Mouse (Mus musculus) hindbrain, embryonic 10.5 days (tissue): ENCODE data around the gene Anxa9. TPM values are rescaled to one million over a fixed set of nuclear protein-coding genes. Genes with fewer than 3 reads are reported as not detected.
"Not testable (repeated sequence)": the region's sequence is repeated elsewhere in the genome, so short reads cannot be mapped to it uniquely, and the experiment has no call there.

ENCODE experiments used
- DNase-seq: peaks from one replicate; pipeline ENCODE4 v3.0.0-alpha.2; 2017; ENCODE audit warnings: low spot score
- H3K27ac ChIP-seq: fragments of 300-500 bp; sonication (generic); 2 replicates; pipeline ENCODE4 v1.5.1; 2016; ENCODE audit warnings: mild to moderate bottlenecking, moderate library complexity
- H3K27me3 ChIP-seq: fragments of 300-500 bp; sonication (generic); 2 replicates; pipeline ENCODE4 v1.6.1; 2016; ENCODE audit warnings: mild to moderate bottlenecking; ENCODE audit not compliant: poor library complexity, insufficient read depth, severe bottlenecking
- H3K36me3 ChIP-seq: fragments of 300-500 bp; sonication (generic); 2 replicates; pipeline ENCODE4 v1.6.1; 2016; ENCODE audit warnings: mild to moderate bottlenecking, moderate library complexity
- H3K4me1 ChIP-seq: fragments of 300-500 bp; sonication (generic); replicated peaks from 2 replicates; pipeline ENCODE4 v1.6.1; 2016; ENCODE audit warnings: mild to moderate bottlenecking
- H3K4me3 ChIP-seq: fragments of 300-500 bp; sonication (generic); 2 replicates; pipeline ENCODE4 v1.5.1; 2016; ENCODE audit warnings: mild to moderate bottlenecking, moderate library complexity
- H3K9me3 ChIP-seq: fragments of 300-500 bp; sonication (generic); 2 replicates; pipeline ENCODE4 v1.6.1; 2016; ENCODE audit warnings: mild to moderate bottlenecking, moderate library complexity
- WGBS: fragments of 180-500 bp; shearing (Covaris S2); methylation state at CpG from one replicate; pipeline ENCODE4 v1.1.7; 2016; 5-methylcytosine and 5-hydroxymethylcytosine counted together
- polyA plus RNA-seq: library from polyadenylated mRNA; unstranded; fragments of >200 nt; fragmentation: Nextera tagmentation; extraction: Ambion mirVana; gene quantifications from 2 replicates; pipeline ENCODE4 v1.2.1, GENCODE M21; 2016

The Anxa9 gene
- polyA plus RNA-seq: 2.0 and 2.1 TPM in 2 replicates

DNA sequence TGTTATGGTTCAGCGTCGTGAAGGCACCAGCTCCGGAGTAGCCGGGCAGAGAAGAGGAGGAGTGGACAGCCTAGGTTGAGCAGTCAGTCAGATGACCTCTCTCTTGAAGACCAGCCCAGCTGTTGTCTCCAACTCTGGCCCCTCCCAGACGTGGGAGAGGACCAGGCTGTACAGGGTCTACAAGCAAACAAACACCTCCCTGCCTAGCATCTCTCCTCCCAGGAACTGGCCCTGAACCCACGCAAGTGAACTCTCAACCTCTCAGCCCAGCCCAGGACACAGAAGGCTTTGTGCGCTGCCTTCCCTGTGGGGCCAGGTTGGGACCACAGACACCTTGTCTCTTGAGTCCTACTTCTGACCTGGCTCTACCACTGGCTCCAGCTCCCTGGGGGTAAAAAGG is at the start of gene Anxa9:
Anxa9 (minus strand) TSS at position 77 of the 400 bp plus-strand sequence.
- 66% methylated on average over 7 of the region's 7 CpGs for WGBS
- no peak within 1 kb of the TSS; the same call in 1 of the 2 replicates for H3K27ac ChIP-seq
- DNase-seq: no peak
- H3K27me3 ChIP-seq: no peaks in the 10 kb centered on the region
- H3K9me3 ChIP-seq: no peaks in the 10 kb centered on the region
- no peak within 1 kb of the TSS for H3K4me3 ChIP-seq
- H3K4me1 ChIP-seq: peaks cover 4% of the 10 kb centered on the region
- peaks cover 6% of the 10 kb centered on the region for H3K36me3 ChIP-seq

DNA sequence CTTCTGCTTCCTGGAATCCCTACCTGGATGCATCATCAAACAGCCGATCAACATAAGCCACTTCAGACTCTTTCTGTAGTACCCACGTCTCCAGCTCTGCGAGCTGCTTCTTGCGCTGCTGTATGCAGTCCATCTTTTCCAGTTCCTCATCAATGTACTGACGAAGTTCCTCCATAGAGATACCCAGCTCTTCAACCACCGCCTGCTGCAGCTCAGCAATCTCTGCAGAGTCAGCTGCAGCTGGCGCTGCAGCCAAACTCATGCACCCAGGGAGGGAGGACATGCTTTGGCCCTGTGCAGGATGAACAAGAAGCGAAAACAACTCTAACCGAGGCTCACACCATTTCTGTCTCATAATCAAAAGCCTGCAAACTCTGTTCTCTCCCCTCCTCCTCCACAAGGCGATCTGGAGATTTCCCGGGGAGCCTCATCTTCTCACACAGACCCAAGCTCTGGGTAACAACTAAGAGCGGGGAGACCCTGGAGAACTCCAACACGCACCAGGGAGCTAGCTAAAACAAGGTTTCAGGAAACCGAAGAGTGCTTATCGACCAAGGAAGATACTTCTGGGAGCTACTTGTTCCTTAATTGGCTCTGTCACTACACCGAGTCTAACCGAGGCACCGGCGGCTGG is 49.1 kb upstream of the Anxa9 start:
- not testable (repeated sequence) for H3K27ac ChIP-seq, H3K27me3 ChIP-seq, H3K4me1 ChIP-seq, DNase-seq, H3K9me3 ChIP-seq
- WGBS: 33% methylated on average over 13 of the region's 19 CpGs
- H3K36me3 ChIP-seq: peaks cover 35% of the 10 kb centered on the region
- peak overlapping the region; percentile 64 for H3K4me3 ChIP-seq

DNA sequence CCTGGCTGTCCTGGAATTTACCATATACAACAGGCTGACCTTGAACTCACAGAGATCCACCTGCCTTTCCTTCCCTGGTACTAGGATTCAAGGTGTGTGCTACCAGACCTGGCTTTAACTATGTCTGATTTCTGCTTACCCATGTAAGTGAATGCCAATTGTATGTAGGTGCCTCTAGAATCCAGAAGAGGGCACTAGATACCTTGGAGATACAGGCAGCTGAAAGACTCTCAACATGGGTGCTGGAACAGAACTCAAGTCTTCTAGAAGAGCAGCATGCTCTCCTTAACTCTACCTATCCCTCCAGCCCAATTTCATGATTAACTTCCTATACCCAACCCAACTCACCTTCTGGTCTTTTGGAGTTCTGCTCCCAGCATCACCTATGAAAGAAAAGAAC is 42.5 kb upstream of the Anxa9 start:
- H3K36me3 ChIP-seq: peaks cover 96% of the 10 kb centered on the region
- no peaks in the 10 kb centered on the region for H3K4me1 ChIP-seq
- DNase-seq: no peak
- H3K27ac ChIP-seq: no peak overlapping the region
- peaks cover 4% of the 10 kb centered on the region; the same call in 1 of the 2 replicates for H3K9me3 ChIP-seq
- no peaks in the 10 kb centered on the region for H3K27me3 ChIP-seq
- H3K4me3 ChIP-seq: no peak overlapping the region

DNA sequence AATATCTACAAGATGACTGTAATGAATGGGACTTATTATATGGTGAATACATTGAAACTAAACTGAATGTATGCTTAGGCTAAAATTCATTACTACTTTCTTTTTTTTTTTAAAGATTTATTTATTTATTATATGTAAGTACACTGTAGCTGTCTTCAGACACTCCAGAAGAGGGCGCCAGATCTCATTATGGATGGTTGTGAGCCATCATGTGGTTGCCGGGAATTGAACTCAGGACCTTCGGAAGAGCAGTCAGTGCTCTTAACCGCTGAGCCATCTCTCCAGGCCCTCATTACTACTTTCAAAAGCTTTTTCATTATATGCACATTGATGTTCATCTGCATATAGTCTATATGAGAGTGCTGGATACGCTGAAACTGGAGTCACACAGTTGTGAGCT is 41.4 kb upstream of the Anxa9 start:
- H3K36me3 ChIP-seq: peaks cover 97% of the 10 kb centered on the region
- not testable (repeated sequence) for H3K27me3 ChIP-seq, H3K9me3 ChIP-seq, H3K4me3 ChIP-seq, H3K27ac ChIP-seq, DNase-seq, H3K4me1 ChIP-seq
- 98% methylated on average over 5 of the region's 5 CpGs for WGBS

DNA sequence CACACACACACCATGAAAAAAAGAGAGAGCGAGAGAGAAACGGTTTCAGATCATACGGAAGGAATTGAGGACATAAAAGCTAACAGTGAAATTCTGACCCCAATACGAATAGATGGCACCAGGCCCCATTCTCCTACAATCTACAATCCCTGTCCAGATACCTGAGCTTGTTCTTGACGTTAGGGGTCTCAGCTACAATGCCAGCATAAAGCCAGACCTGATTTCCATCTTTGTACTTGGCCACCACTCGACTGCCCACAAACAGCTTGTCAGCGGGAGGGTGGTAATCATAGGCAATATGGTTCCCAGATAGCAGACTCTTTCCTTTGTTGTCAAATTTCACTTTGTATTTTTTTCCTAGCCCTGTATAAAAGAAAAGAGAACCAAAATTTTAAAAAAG is 39.5 kb upstream of the Anxa9 start:
- Histone ChIP-seq H3K27me3 (no peaks in the 10 kb centered on the region), H3K4me1 (no peaks in the 10 kb centered on the region), H3K36me3 (peaks cover 97% of the 10 kb centered on the region)

DNA sequence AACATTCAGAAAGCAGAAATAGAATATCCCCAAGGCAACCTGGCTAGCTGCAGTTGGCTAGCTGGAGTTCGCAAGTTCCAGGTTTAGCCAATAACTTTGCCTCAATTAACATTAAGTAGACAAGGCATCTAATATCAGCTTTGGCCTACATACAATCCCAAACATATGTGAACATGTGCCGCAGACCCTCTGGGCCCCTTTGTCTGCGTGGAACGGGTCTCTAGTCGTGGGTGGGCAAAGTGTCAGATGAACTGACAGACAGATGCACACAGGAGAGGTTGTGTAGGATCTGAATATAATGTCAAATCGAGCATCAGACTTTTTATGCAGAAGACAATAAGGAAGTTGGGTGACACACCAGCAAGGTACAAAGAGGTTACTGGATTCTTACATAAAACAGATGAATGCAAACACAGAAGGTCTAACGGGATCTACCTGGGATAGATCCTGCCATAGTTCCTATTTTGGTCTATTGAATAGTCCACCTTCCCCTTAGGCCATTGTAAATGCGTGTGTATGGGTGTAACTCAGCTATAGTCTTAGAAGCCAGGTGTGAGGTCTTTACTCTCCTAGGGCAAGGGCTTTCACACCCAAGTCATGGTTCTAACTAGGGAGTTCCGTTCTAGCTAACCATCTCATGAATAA is 36.5 kb upstream of the Anxa9 start:
- not testable (repeated sequence) for H3K9me3 ChIP-seq, DNase-seq, H3K4me1 ChIP-seq, H3K4me3 ChIP-seq, H3K27ac ChIP-seq, H3K27me3 ChIP-seq
- H3K36me3 ChIP-seq: peaks cover 97% of the 10 kb centered on the region
- WGBS: 93% methylated on average over 9 of the region's 9 CpGs

More for the DNA sequence above, 39.5 kb upstream of the Anxa9 start:
- Histone ChIP-seq H3K9me3 (peaks cover 4% of the 10 kb centered on the region; the same call in 1 of the 2 replicates), H3K27ac (no peak overlapping the region), H3K4me3 (no peak overlapping the region)
- 94% methylated on average over 7 of the region's 7 CpGs for WGBS
- DNase-seq: no peak

DNA sequence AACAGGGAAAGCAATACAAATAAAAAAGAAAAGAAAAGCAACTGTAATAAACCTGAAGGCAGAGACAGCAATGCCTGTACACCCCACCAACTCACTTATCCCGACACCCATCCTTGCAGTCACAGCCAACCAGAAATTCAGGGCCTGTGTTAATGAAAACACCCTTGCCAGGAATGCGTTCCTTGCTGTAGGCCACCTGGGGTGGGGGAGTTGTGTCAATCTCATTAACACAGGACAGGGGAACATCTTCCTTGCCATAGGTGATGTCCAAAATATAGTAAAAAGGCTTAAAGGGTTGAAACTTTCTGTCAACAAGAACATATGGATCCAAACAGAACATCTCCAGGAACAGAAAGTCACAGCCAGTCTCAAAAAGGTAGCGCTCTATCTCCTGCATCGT is 31.3 kb upstream of the Anxa9 start:
- H3K9me3 ChIP-seq: no peaks in the 10 kb centered on the region
- H3K36me3 ChIP-seq: peaks cover 100% of the 10 kb centered on the region
- no peaks in the 10 kb centered on the region for H3K27me3 ChIP-seq
- H3K4me1 ChIP-seq: no peaks in the 10 kb centered on the region
- no peak overlapping the region for H3K4me3 ChIP-seq
- WGBS: 95% methylated on average over 4 of the region's 4 CpGs
- H3K27ac ChIP-seq: no peak overlapping the region
- no peak for DNase-seq

DNA sequence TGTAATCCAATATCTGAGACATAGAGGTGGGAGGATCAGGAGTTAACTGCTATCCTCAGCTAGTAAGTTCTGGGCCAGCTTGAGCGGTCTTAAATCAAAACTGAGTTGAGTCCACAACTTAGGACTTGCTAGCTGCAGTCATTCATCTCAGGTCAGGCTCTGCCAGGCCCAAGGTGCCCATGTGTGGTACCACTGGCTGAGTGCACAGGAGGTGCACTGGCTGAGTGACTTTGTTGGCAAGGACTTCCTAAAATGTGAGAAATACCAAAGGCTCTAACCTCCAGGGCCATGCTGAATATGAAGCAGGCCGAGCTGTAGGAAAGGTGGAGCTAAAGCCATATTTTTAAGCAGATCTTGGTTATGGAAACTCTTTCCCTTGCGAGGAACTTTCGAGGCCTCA is 30.4 kb upstream of the Anxa9 start:
- DNase-seq: no peak
- H3K27me3 ChIP-seq: no peaks in the 10 kb centered on the region
- H3K4me1 ChIP-seq: no peaks in the 10 kb centered on the region
- no peak overlapping the region for H3K27ac ChIP-seq
- no peaks in the 10 kb centered on the region for H3K9me3 ChIP-seq
- WGBS: 96% methylated on average over 4 of the region's 4 CpGs
- no peak overlapping the region for H3K4me3 ChIP-seq
- H3K36me3 ChIP-seq: peaks cover 100% of the 10 kb centered on the region

DNA sequence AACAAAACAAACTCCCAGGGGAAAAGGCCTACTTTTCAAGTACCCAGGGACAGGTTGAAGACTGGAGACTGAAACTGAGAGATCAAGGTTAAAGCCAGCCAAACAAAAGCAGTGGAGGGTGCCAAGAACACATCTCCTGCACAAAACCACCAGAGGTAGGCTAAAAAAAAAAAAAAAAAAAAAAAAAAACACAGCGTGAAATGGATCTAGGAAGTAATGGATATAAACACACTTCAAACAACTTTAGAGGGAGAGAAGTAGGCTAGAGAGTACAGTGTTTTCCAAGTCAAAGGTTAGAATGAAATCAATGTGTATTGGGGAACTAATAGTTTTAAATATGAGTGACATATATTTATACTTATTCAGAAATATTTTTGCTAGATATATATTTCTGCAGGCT is 24.6 kb upstream of the Anxa9 start:
- H3K4me1 ChIP-seq: no peaks in the 10 kb centered on the region
- no peaks in the 10 kb centered on the region for H3K9me3 ChIP-seq
- 85% methylated on average over 1 of the region's 1 CpGs for WGBS
- no peaks in the 10 kb centered on the region for H3K27me3 ChIP-seq
- H3K36me3 ChIP-seq: peaks cover 99% of the 10 kb centered on the region
- no peak for DNase-seq
- no peak overlapping the region for H3K27ac ChIP-seq
- H3K4me3 ChIP-seq: no peak overlapping the region

DNA sequence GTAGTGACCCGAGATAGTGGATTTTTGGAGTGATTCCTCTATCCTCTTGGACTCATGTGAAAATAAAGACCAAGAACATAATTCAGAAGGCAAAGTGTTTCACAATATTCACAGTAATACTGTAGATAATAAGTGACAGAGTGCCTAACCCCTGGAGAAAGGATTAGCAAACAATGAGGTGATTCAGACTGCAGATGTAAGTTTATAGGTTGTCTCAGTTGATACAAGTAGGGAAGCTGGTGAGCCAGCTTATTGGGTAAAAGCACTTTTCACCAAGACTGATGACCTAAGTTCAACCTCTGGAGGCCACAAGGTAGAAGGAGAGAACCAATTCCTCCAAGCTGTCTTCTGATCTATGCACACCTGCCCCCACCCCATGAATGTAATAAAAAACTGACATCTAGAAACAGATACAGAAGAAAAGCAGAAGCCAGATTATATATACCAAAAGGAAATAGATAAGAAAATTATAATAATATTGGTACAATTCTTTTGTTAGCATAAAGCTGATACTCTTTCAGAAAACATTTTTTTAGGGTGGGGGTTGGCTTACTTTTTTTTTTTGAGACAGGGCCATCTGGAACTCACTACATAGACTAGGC is 21.9 kb upstream of the Anxa9 start:
- H3K36me3 ChIP-seq: peaks cover 99% of the 10 kb centered on the region
- H3K9me3 ChIP-seq: no peaks in the 10 kb centered on the region
- no peak overlapping the region for H3K27ac ChIP-seq
- no peak for DNase-seq
- 92% methylated on average over 1 of the region's 1 CpGs for WGBS
- no peaks in the 10 kb centered on the region for H3K27me3 ChIP-seq
- no peak overlapping the region for H3K4me3 ChIP-seq
- H3K4me1 ChIP-seq: no peaks in the 10 kb centered on the region

DNA sequence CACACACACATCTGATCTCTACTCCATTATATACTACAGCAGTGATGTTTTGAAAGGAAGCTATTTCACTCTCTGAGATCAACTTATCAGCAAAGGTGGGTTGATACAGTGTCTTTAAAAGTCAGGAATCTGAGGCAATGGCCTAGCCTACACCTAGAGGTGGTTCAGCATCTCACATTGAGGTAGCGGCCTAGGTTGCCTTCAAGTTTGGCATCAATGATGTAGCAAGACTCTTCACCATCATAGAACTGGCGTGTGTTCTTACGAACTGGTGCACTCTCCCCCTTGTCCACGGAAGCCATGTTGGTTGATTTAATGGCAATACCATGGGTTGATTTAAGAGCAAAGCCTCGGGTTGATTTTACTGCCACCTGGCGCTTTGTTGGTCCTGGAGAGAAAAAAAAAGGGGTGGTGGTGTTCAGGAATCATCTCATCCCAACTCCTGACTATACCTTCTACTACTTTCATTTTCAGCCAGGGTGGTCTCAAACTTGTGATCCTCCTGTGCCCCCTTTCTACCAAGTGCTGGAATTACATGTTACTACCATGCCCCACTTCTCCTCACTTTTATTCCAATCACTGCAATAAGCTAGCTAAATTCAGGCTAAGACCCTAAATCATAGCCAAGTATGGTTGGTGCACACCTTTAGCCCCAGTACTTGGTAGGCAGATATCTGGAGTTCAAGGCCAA is 17.6 kb upstream of the Anxa9 start:
- Histone ChIP-seq H3K27ac (no peak overlapping the region), H3K27me3 (no peaks in the 10 kb centered on the region), H3K36me3 (peaks cover 100% of the 10 kb centered on the region), H3K4me1 (peaks cover 12% of the 10 kb centered on the region), H3K4me3 (no peak overlapping the region), H3K9me3 (no peaks in the 10 kb centered on the region)
- DNase-seq: no peak
- 92% methylated on average over 6 of the region's 6 CpGs for WGBS

DNA sequence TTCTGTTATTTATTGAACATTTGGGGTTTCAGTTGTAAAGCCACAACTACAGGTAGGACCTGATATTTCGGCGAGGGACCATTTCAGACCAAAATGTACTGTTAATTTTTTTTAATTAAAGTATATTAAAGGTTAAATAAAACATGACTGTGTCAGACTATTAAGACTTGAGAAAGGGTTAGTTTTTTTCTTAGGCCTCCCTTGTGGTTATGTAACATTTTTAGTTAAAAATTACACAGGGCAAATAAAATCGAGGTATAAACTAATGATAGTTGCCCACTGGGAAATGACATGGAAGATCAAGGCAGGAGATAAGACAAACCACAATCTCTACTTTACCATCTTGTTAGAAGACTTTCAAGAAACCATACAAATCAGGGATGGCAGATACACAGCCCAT is 16.5 kb upstream of the Anxa9 start:
- H3K27ac ChIP-seq: no peak overlapping the region
- no peak overlapping the region for H3K4me3 ChIP-seq
- DNase-seq: no peak
- no peaks in the 10 kb centered on the region for H3K9me3 ChIP-seq
- WGBS: 95% methylated on average over 3 of the region's 3 CpGs
- no peaks in the 10 kb centered on the region for H3K27me3 ChIP-seq
- H3K36me3 ChIP-seq: peaks cover 89% of the 10 kb centered on the region
- H3K4me1 ChIP-seq: peaks cover 20% of the 10 kb centered on the region
